ENCODE assay signal across 23 mouse cellular contexts in genomic region chr1:39898686-39899085, GRCm38 (mm10). TPM values are rescaled to one million over a fixed set of nuclear protein-coding genes. Genes with fewer than 3 reads are reported as not detected.
A peak's percentile ranks its signal among the peaks of the same experiment; 100 is the strongest.
DNase-seq lines count a peak whose midpoint lies in the region; ATAC-seq and TF ChIP-seq lines count a peak whose summit lies in the region.
"Had no signal": no experiment of that assay in that cellular context is flagged by ENCODE, and none has a peak within 500 bp of the region (broad histone marks: within the 10 kb centered on the region; RNA-seq: fewer than 3 reads in every experiment).

No protein-coding gene starts in this region.

- H3K9me3 ChIP-seq in liver, embryonic 12.5 days (replicated peaks) = no peaks in the 10 kb centered on the region
- H3K9me3 ChIP-seq in liver, embryonic 13.5 days (replicated peaks) = no peaks in the 10 kb centered on the region
- H3K9me3 ChIP-seq in liver, embryonic 11.5 days (ENCODE audit: control insufficient read depth, low read length) = no peaks in the 10 kb centered on the region

- no peaks in the 10 kb centered on the region for H3K36me3 ChIP-seq in liver, adult 2 months (ENCODE audit: control insufficient read depth, insufficient read depth, low read length)
- no peaks in the 10 kb centered on the region for H3K36me3 ChIP-seq in liver, embryonic 12.5 days
- H3K36me3 ChIP-seq in liver, embryonic 13.5 days = no peaks in the 10 kb centered on the region
- H3K36me3 ChIP-seq in liver, embryonic 11.5 days (ENCODE audit: control insufficient read depth, insufficient read depth, low read length) = no peaks in the 10 kb centered on the region
- H3K36me3 ChIP-seq: G1E had no signal

- H3K4me1 ChIP-seq in liver, adult 2 months (ENCODE audit: control insufficient read depth, insufficient read depth, low read length) = peaks cover 8% of the 10 kb centered on the region
- H3K4me1 ChIP-seq in liver, embryonic 12.5 days = peaks cover 44% of the 10 kb centered on the region
- H3K4me1 ChIP-seq in liver, embryonic 13.5 days (replicated peaks) = peaks cover 50% of the 10 kb centered on the region
- H3K4me1 ChIP-seq in liver, embryonic 11.5 days (replicated peaks; ENCODE audit: control insufficient read depth, insufficient read depth, low read length) = peaks cover 14% of the 10 kb centered on the region

- H3K27me3 ChIP-seq in liver, adult 2 months (ENCODE audit: control insufficient read depth, insufficient read depth, low read length) = 0 out of 2 replicates have a peak, but pooled peaks cover 12% of the 10 kb centered on the region
- peaks cover 55% of the 10 kb centered on the region for H3K27me3 ChIP-seq in liver, embryonic 12.5 days (replicated peaks)
- peaks cover 47% of the 10 kb centered on the region for H3K27me3 ChIP-seq in liver, embryonic 13.5 days
- H3K27me3 ChIP-seq in liver, embryonic 11.5 days (replicated peaks; ENCODE audit: control insufficient read depth, insufficient read depth, low read length) = 0 out of 2 replicates have a peak, but pooled peaks cover 4% of the 10 kb centered on the region
- H3K27me3 ChIP-seq: CH12.LX, Patski had no signal

- H3K79me2 ChIP-seq in liver, adult 2 months (ENCODE audit: control insufficient read depth, insufficient read depth, low read length) = no peaks in the 10 kb centered on the region

- no peak for TF ChIP-seq POLR2A in liver, adult 2 months (IDR thresholded peaks at IDR 0.05; ENCODE audit: extremely low read depth, insufficient read depth, low read length)

- no peak overlapping the region for H3K4me2 ChIP-seq in liver, embryonic 12.5 days
- no peak overlapping the region for H3K4me2 ChIP-seq in liver, embryonic 13.5 days
- no peak overlapping the region for H3K4me2 ChIP-seq in liver, embryonic 11.5 days

- H3K27ac ChIP-seq in liver, adult 2 months (replicated peaks; ENCODE audit: insufficient read depth, low read depth, low read length) = no peak overlapping the region
- H3K27ac ChIP-seq in liver, embryonic 12.5 days = no peak overlapping the region
- H3K27ac ChIP-seq in liver, embryonic 13.5 days = no peak overlapping the region
- no peak overlapping the region for H3K27ac ChIP-seq in liver, embryonic 11.5 days (ENCODE audit: low read depth, low read length)

- ATAC-seq in liver, embryonic 12.5 days = no peak
- ATAC-seq in liver, embryonic 13.5 days (ENCODE audit: low read depth) = peak; percentile 12; the same call in 1 of the 2 replicates
- ATAC-seq in liver, embryonic 11.5 days (replicated peaks; ENCODE audit: low FRiP score) = no peak
- ATAC-seq: activated CD4-positive, CD25-positive, alpha-beta regulatory T cell, adult 4 months; CD4-positive, CD25-positive, alpha-beta regulatory T cell, adult 4 months; Patski had no signal

- no peak overlapping the region for H3K4me3 ChIP-seq in liver, adult 2 months (ENCODE audit: insufficient read depth, low read depth, low read length)
- H3K4me3 ChIP-seq in liver, embryonic 12.5 days = no peak overlapping the region
- no peak overlapping the region for H3K4me3 ChIP-seq in liver, embryonic 13.5 days (replicated peaks)
- no peak overlapping the region for H3K4me3 ChIP-seq in liver, embryonic 11.5 days (ENCODE audit: low read depth, low read length)

- no peak for TF ChIP-seq CTCF in liver, adult 2 months (IDR thresholded peaks at IDR 0.05; ENCODE audit: low read depth, low read length)

- peak; percentile 51 for DNase-seq in liver, adult 2 months (ENCODE audit: extremely low read depth, low read depth, low spot score)
- DNase-seq in liver, embryonic 13.5 days = no peak
- no peak for DNase-seq in liver, embryonic 11.5 days (ENCODE audit: low spot score)
- peak; percentile 78 for DNase-seq in 416B (ENCODE audit: low read depth)
- peak; percentile 47 for DNase-seq in yolk sac, embryonic 10.5 days (ENCODE audit: low spot score)
- no peak for DNase-seq in layer of hippocampus, postnatal 36 days
- no peak for DNase-seq in layer of hippocampus, adult 18-20 months (ENCODE audit: low spot score in 2 of 2)
- DNase-seq: adrenal gland, adult 2 months; adrenal gland, adult 8-10 months; adrenal gland, postnatal 10 days; adrenal gland, postnatal 14 days; adrenal gland, postnatal 25 days; adrenal gland, postnatal 36 days; B cell, adult 2 months; cerebellum, adult 11 months; cerebellum, adult 11-12 months; cerebellum, adult 18-20 months had no signal

- H3K9ac ChIP-seq in liver, adult 2 months (ENCODE audit: low read depth, low read length) = no peak overlapping the region
- H3K9ac ChIP-seq in liver, embryonic 12.5 days = no peak overlapping the region
- H3K9ac ChIP-seq in liver, embryonic 13.5 days = no peak overlapping the region
- H3K9ac ChIP-seq in liver, embryonic 11.5 days (ENCODE audit: low read depth, low read length) = no peak overlapping the region

- 32% methylated on average over 4 of the region's 4 CpGs for WGBS in liver, adult 2 months
- 33% methylated on average over 4 of the region's 4 CpGs for WGBS in liver, embryonic 12.5 days (ENCODE audit: insufficient replicate concordance)
- 33% methylated on average over 4 of the region's 4 CpGs for WGBS in liver, embryonic 13.5 days (ENCODE audit: insufficient replicate concordance)
- 36% methylated on average over 4 of the region's 4 CpGs for whole genome bisulfite sequencing in liver, embryonic 11.5 days

RNA-seq across cellular contexts. Expression of gene Map4k4, which starts 2.0 kb away (rescaled TPM):
- total RNA-seq in liver, adult 2 months (2014; rRNA removed) = 10.7 and 12.4 TPM in 2 replicates
- 6.3 and 7.2 TPM in 2 replicates for polyA plus RNA-seq in liver, adult 2 months (2012; rRNA removed)
- polyA plus RNA-seq in liver, embryonic 12.5 days (2016; fragmentation: Nextera tagmentation; extraction: Ambion mirVana) = 8.8 and 9.7 TPM in 2 replicates
- 3.5 and 3.8 TPM in 2 replicates for polyA plus RNA-seq in liver, embryonic 13.5 days (2015; fragmentation: Nextera tagmentation; extraction: Ambion mirVana)
- 12.5 and 13.6 TPM in 2 replicates for polyA plus RNA-seq in liver, embryonic 11.5 days (2014; fragmentation: Nextera tagmentation; extraction: Ambion mirVana)
- total RNA-seq in layer of hippocampus, postnatal 36 days (2021) = 100 to 1,000 TPM; 146 to 166 TPM
- total RNA-seq in layer of hippocampus, adult 18-20 months (2021) = 100 to 1,000 TPM; 112 to 117 TPM

Comparison
In these comparisons a context has a peak if more than half of its experiments do, and no peak if none do; other contexts are left out.
1. DNase-seq: peak in liver, adult 2 months (single experiment), 416B (single experiment) and yolk sac, embryonic 10.5 days (single experiment); none in liver, embryonic 13.5 days (single experiment), liver, embryonic 11.5 days (single experiment), layer of hippocampus, postnatal 36 days (0 of 2) and layer of hippocampus, adult 18-20 months (0 of 2).